Mouse (Mus musculus): ENCODE data around the gene Pcbp4. TPM values are rescaled to one million over a fixed set of nuclear protein-coding genes. Genes with fewer than 3 reads are reported as not detected.

Gene Pcbp4
- polyA plus RNA-seq, 1 experiment, result 90.3 TPM

GRCm38 (mm10) chr9:106469776-106470175, 16.7 kb downstream of the Pcbp4 start:
- 68% methylated on average over 9 of the region's 9 CpGs for WGBS
- no peak overlapping the region for H3K4me3 ChIP-seq (ENCODE audit: insufficient read depth, low read depth, low read length)

DNA sequence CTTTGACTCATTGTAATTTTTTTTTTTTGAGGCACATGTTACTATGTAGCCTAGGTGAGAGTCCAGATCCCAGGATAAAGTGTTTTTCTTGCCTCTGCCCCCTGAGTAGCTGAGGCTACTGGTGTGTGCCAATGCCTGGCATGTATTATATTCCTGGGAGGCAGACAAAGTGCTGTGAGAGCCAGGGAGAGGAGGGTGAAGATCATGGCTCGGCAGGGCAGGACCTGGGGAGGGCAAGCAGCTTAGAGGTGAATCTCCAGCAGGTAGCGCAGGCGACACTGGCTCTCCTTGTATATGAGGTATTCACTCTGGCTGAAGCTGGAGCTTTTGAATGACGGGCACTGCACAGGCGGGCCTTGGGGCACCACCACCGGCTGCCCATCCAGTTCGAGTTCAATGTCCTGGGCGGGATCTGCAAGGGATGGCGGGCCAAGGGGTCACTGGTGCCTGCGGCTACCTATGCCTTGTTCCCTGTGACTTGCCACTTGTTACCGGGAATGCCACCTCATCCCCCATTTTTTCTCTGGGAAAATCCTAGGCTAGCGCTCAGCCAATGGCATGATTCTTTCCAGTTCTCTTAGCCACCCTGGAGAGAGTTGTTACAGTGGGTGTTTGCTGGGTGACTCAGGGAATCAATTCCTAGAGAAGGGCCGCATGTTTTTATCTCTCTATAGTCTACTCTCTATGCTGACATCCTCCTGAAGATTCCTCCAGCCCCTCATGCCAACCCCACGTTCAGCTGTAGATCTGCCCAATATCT, 18.1 kb downstream of the Pcbp4 start:
- peaks cover 13% of the 10 kb centered on the region for H3K4me1 ChIP-seq (ENCODE audit: control insufficient read depth, insufficient read depth, low read length)
- H3K4me3 ChIP-seq (ENCODE audit: insufficient read depth, low read depth, low read length), result peak overlapping the region; percentile 2; the same call in 1 of the 2 replicates
- peak overlapping the region; percentile 13; the same call in 1 of the 2 replicates for H3K27ac ChIP-seq (ENCODE audit: insufficient read depth, low read depth, low read length)
- H3K36me3 ChIP-seq (ENCODE audit: control insufficient read depth, insufficient read depth, low read length), result no peaks in the 10 kb centered on the region
- no peaks in the 10 kb centered on the region for H3K27me3 ChIP-seq (replicated peaks; ENCODE audit: control insufficient read depth, insufficient read depth, low read length)
- DNase-seq, result peak; percentile 53
- 66% methylated on average over 14 of the region's 14 CpGs for WGBS
- TF ChIP-seq POLR2A (IDR thresholded peaks at IDR 0.05; ENCODE audit: low read depth, low read length), result no peak
- no peak for TF ChIP-seq CTCF (conservative IDR thresholded peaks at IDR 0.05; ENCODE audit: insufficient read depth, insufficient read length, low read depth, low read length)

More at GRCm38 (mm10) chr9:106469776-106470175, 16.7 kb downstream of the Pcbp4 start:
- Histone ChIP-seq H3K27me3 (replicated peaks; ENCODE audit: control insufficient read depth, insufficient read depth, low read length) (no peaks in the 10 kb centered on the region), H3K36me3 (ENCODE audit: control insufficient read depth, insufficient read depth, low read length) (no peaks in the 10 kb centered on the region), H3K27ac (ENCODE audit: insufficient read depth, low read depth, low read length) (no peak overlapping the region), H3K4me1 (ENCODE audit: control insufficient read depth, insufficient read depth, low read length) (peaks cover 3% of the 10 kb centered on the region; the same call in 1 of the 2 replicates)
- DNase-seq, result no peak
- TF ChIP-seq POLR2A (IDR thresholded peaks at IDR 0.05; ENCODE audit: low read depth, low read length), result no peak
- TF ChIP-seq CTCF (conservative IDR thresholded peaks at IDR 0.05; ENCODE audit: insufficient read depth, insufficient read length, low read depth, low read length), result no peak

DNA sequence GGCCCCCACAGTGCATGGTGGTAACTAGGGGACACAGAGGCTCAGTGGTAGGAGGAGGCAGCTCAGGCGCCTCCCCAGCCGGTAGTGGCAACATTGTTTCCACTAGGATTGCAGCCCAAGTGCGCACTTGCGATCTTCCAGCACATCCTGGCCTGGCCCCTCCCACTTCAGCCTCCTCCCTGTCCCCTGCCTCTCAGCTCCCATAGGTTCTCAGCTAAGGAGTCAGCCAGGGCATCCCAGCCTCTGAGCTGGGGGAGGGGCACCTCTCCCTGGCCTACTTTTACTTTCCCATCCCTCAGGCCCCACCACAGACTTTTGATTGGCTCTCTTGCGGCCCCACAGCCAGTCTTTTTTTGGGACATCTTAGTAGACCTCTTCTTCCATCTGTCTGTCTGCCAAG, 18.8 kb downstream of the Pcbp4 start:
- no peaks in the 10 kb centered on the region for H3K36me3 ChIP-seq (ENCODE audit: control insufficient read depth, insufficient read depth, low read length)
- H3K27me3 ChIP-seq (replicated peaks; ENCODE audit: control insufficient read depth, insufficient read depth, low read length), result no peaks in the 10 kb centered on the region
- peak; percentile 81 for DNase-seq
- H3K4me3 ChIP-seq (ENCODE audit: insufficient read depth, low read depth, low read length), result peak overlapping the region; percentile 2; the same call in 1 of the 2 replicates
- H3K27ac ChIP-seq (ENCODE audit: insufficient read depth, low read depth, low read length), result peak overlapping the region; percentile 13; the same call in 1 of the 2 replicates
- H3K4me1 ChIP-seq (ENCODE audit: control insufficient read depth, insufficient read depth, low read length), result peaks cover 13% of the 10 kb centered on the region
- 50% methylated on average over 5 of the region's 5 CpGs for WGBS
- TF ChIP-seq CTCF (conservative IDR thresholded peaks at IDR 0.05; ENCODE audit: insufficient read depth, insufficient read length, low read depth, low read length) (no peak), POLR2A (IDR thresholded peaks at IDR 0.05; ENCODE audit: low read depth, low read length) (no peak)

GRCm38 (mm10) chr9:106472321-106472720, 19.2 kb downstream of the Pcbp4 start:
- Histone ChIP-seq H3K36me3 (ENCODE audit: control insufficient read depth, insufficient read depth, low read length) (no peaks in the 10 kb centered on the region), H3K27ac (ENCODE audit: insufficient read depth, low read depth, low read length) (0 out of 2 replicates have a peak overlapping the region, but pooled peaks have one; percentile 12), H3K4me1 (ENCODE audit: control insufficient read depth, insufficient read depth, low read length) (peaks cover 13% of the 10 kb centered on the region), H3K27me3 (replicated peaks; ENCODE audit: control insufficient read depth, insufficient read depth, low read length) (no peaks in the 10 kb centered on the region), H3K4me3 (ENCODE audit: insufficient read depth, low read depth, low read length) (no peak overlapping the region)
- TF ChIP-seq POLR2A (IDR thresholded peaks at IDR 0.05; ENCODE audit: low read depth, low read length), result no peak
- no peak for TF ChIP-seq CTCF (conservative IDR thresholded peaks at IDR 0.05; ENCODE audit: insufficient read depth, insufficient read length, low read depth, low read length)
- peak; percentile 49 for DNase-seq
- WGBS, result 55% methylated on average over 4 of the region's 4 CpGs

- Histone ChIP-seq H3K27me3 (replicated peaks; ENCODE audit: control insufficient read depth, insufficient read depth, low read length) (no peaks in the 10 kb centered on the region), H3K27ac (ENCODE audit: insufficient read depth, low read depth, low read length) (no peak overlapping the region), H3K4me1 (ENCODE audit: control insufficient read depth, insufficient read depth, low read length) (peaks cover 18% of the 10 kb centered on the region), H3K4me3 (ENCODE audit: insufficient read depth, low read depth, low read length) (no peak overlapping the region), H3K36me3 (ENCODE audit: control insufficient read depth, insufficient read depth, low read length) (no peaks in the 10 kb centered on the region)
- 69% methylated on average over 16 of the region's 16 CpGs for WGBS
- DNase-seq, result peak; percentile 82
- no peak for TF ChIP-seq CTCF (conservative IDR thresholded peaks at IDR 0.05; ENCODE audit: insufficient read depth, insufficient read length, low read depth, low read length)
- TF ChIP-seq POLR2A (IDR thresholded peaks at IDR 0.05; ENCODE audit: low read depth, low read length), result no peak
Observed at GRCm38 (mm10) chr9:106473081-106473752, 20.1 kb downstream of the Pcbp4 start.

GRCm38 (mm10) chr9:106473753-106474105, 20.6 kb downstream of the Pcbp4 start:
- 37% methylated on average over 5 of the region's 5 CpGs for WGBS
- no peak for DNase-seq
- TF ChIP-seq POLR2A (IDR thresholded peaks at IDR 0.05; ENCODE audit: low read depth, low read length) (no peak), CTCF (conservative IDR thresholded peaks at IDR 0.05; ENCODE audit: insufficient read depth, insufficient read length, low read depth, low read length) (no peak)
- no peaks in the 10 kb centered on the region for H3K36me3 ChIP-seq (ENCODE audit: control insufficient read depth, insufficient read depth, low read length)
- H3K4me1 ChIP-seq (ENCODE audit: control insufficient read depth, insufficient read depth, low read length), result peaks cover 18% of the 10 kb centered on the region
- no peak overlapping the region for H3K4me3 ChIP-seq (ENCODE audit: insufficient read depth, low read depth, low read length)
- no peaks in the 10 kb centered on the region for H3K27me3 ChIP-seq (replicated peaks; ENCODE audit: control insufficient read depth, insufficient read depth, low read length)
- no peak overlapping the region for H3K27ac ChIP-seq (ENCODE audit: insufficient read depth, low read depth, low read length)

- H3K27me3 ChIP-seq (replicated peaks; ENCODE audit: control insufficient read depth, insufficient read depth, low read length), result no peaks in the 10 kb centered on the region
- peaks cover 18% of the 10 kb centered on the region for H3K4me1 ChIP-seq (ENCODE audit: control insufficient read depth, insufficient read depth, low read length)
- peak; percentile 76 for DNase-seq
- no peaks in the 10 kb centered on the region for H3K36me3 ChIP-seq (ENCODE audit: control insufficient read depth, insufficient read depth, low read length)
- 11% methylated on average over 6 of the region's 6 CpGs for WGBS
- no peak overlapping the region for H3K4me3 ChIP-seq (ENCODE audit: insufficient read depth, low read depth, low read length)
- H3K27ac ChIP-seq (ENCODE audit: insufficient read depth, low read depth, low read length), result no peak overlapping the region
- TF ChIP-seq POLR2A (IDR thresholded peaks at IDR 0.05; ENCODE audit: low read depth, low read length) (no peak), CTCF (conservative IDR thresholded peaks at IDR 0.05; ENCODE audit: insufficient read depth, insufficient read length, low read depth, low read length) (peak; percentile 79)
Observed at GRCm38 (mm10) chr9:106474456-106474855, 21.4 kb downstream of the Pcbp4 start.
